Mouse (Mus musculus) megakaryocyte, embryonic 14.5 days (primary cell): ENCODE measurements around the gene Dab2.

ENCODE experiments used
- FLI1 ChIP-seq: IDR thresholded peaks from 2 replicates; pipeline ENCODE4 v1.6.1; 2012; ENCODE audit warnings: low read length, inconsistent platforms, mixed read lengths
- GATA1 ChIP-seq: IDR thresholded peaks from 3 replicates; pipeline ENCODE4 v1.6.1; 2012; ENCODE audit warnings: mixed read lengths, low read length, inconsistent platforms, borderline replicate concordance

DNA sequence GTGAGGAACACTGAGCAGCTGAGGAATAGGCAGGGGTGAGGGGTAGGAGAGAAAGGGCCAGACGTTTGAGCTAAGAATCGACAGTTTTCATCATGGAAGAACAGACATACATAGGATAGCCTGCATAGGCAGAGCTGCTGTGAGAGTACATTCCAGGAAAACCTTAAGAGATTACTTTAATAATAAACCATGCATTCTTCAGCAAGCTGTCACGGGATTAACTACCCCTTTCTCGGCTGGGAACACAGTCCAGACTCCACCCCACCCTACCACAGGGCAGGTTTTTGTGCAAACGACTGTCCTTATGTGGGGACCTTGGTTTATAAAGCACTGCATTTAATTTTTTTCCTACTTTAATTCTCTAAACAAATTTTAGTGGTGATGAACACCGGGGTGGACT lies 84.4 kb downstream of the Dab2 start:
- TF ChIP-seq GATA1 (no peak), FLI1 (no peak)
